Mouse (Mus musculus): Measurements from ENCODE around the gene Psmd9.

DNA sequence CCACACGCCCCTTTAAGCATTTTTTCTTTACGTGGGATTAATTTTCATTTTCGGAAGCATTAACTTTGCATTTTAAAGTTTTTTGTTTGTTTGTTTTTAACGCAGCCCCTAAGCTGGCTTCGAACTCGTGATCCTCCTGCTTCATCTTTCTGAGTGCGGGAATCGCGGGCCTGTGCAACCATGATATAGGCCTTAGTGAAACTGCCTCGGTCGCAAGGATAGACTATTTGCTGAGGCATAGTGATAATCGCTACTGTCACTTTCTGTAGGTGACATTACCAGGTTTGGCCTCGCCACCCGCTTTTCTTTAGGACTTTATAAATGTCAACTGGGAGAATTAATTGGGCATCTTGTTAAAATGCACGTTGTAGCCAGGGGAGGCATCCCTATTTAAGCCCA is 59.3 kb downstream of the Psmd9 start:
- TF ChIP-seq CTCF (IDR thresholded peaks at IDR 0.05; ENCODE audit: extremely low read depth, insufficient read depth, low read length), result no peak
- no peak for TF ChIP-seq POLR2A (IDR thresholded peaks at IDR 0.05; ENCODE audit: extremely low read depth, insufficient read depth, low read length)

Measured in cortical plate, adult 2 months (tissue).